Mouse (Mus musculus) small intestine, adult 2 months (tissue): ENCODE results near the gene Cspg4. TPM values are rescaled to one million over a fixed set of nuclear protein-coding genes. Genes with fewer than 3 reads are reported as not detected.

ENCODE experiments used
- H3K27ac ChIP-seq: fragments of 200-500 bp; 2 replicates; pipeline ENCODE4 v1.5.1; 2012; ENCODE audit warnings: low read depth, low read length, control low read depth, inconsistent platforms; ENCODE audit not compliant: insufficient read depth
- H3K27me3 ChIP-seq: fragments of 200-500 bp; 2 replicates; pipeline ENCODE4 v1.6.1; 2012; ENCODE audit warnings: mild to moderate bottlenecking, moderate library complexity, low read length, inconsistent platforms; ENCODE audit not compliant: control insufficient read depth, insufficient read depth
- H3K36me3 ChIP-seq: fragments of 200-500 bp; 2 replicates; pipeline ENCODE4 v1.6.1; 2012; ENCODE audit warnings: mild to moderate bottlenecking, low read length, control low read depth, inconsistent platforms; ENCODE audit not compliant: control insufficient read depth, insufficient read depth
- H3K4me1 ChIP-seq: fragments of 200-500 bp; 2 replicates; pipeline ENCODE4 v1.6.1; 2012; ENCODE audit warnings: low read length, inconsistent platforms, mixed read lengths; ENCODE audit not compliant: control insufficient read depth, insufficient read depth, insufficient read length
- H3K4me3 ChIP-seq: fragments of 200-500 bp; 2 replicates; pipeline ENCODE4 v1.5.1; 2012; ENCODE audit warnings: low read depth, mild to moderate bottlenecking, control low read depth, inconsistent platforms, low read length, moderate library complexity
- CTCF ChIP-seq: fragments of 200-500 bp; IDR thresholded peaks from 2 replicates; pipeline ENCODE4 v1.5.1; 2012; ENCODE audit warnings: low read depth, mild to moderate bottlenecking, control low read depth, inconsistent platforms, low read length, moderate library complexity, mixed read lengths; ENCODE audit not compliant: insufficient replicate concordance, insufficient read length; ENCODE audit errors: extremely low read depth
- POLR2A ChIP-seq: fragments of 200-500 bp; IDR thresholded peaks from 2 replicates; pipeline ENCODE4 v1.6.1; 2012; ENCODE audit warnings: low read depth, mild to moderate bottlenecking, control low read depth, inconsistent platforms, low read length, moderate library complexity
- WGBS: fragments of 180-500 bp; shearing (Covaris S2); methylation state at CpG from one replicate; pipeline ENCODE4 v1.1.7; 2018; 5-methylcytosine and 5-hydroxymethylcytosine counted together
- polyA plus RNA-seq: library from polyadenylated mRNA; depleted of rRNA; stranded (reverse); fragments of >200 nt; gene quantifications from 2 replicates; pipeline ENCODE4 v1.2.3, GENCODE M21; 2012

The Cspg4 gene
- polyA plus RNA-seq, 1 experiment = 11.4 TPM

DNA sequence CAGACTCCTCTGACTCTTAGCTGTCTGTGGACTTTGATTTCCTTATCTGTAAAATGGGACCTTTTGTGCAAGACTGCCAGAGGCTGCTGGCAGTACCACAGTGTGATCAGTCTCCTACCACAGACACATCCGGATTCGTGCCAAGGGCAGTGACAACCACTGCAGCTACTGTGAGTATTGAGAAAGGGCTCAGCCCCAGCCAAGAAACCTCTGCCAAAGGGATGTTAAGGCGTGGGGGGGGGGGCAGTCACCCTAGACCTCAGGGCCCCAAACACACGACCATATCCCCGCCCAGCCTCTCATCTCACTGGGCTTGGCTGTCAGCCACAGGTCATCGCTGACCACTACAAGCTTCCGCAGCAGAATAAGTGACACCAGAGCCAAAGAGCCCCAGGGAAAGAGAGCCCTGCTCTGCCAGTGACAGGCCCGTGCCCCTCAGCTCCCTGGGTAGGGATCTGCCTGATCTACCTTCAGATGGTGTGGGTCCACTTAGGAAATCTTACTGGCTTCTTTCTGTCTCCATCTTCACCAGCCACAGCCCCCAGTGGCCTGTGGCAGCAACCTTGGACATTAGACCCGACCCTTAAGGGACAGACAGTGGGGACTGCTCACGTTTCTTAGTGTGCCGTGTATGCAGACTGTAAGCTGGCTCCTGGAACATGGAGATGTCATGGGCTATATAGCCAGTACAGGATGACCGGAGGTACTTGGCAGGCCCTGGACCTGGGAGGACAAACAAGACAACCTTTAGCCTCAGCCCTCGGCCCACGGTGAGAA, 14.5 kb upstream of the Cspg4 start:
- 0 out of 2 replicates have a peak overlapping the region, but pooled peaks have one; percentile 12 for H3K27ac ChIP-seq
- no peaks in the 10 kb centered on the region for H3K4me1 ChIP-seq
- H3K36me3 ChIP-seq = no peaks in the 10 kb centered on the region
- H3K4me3 ChIP-seq = no peak overlapping the region
- no peak for TF ChIP-seq POLR2A
- H3K27me3 ChIP-seq = no peaks in the 10 kb centered on the region
- WGBS = 55% methylated on average over 14 of the region's 14 CpGs

DNA sequence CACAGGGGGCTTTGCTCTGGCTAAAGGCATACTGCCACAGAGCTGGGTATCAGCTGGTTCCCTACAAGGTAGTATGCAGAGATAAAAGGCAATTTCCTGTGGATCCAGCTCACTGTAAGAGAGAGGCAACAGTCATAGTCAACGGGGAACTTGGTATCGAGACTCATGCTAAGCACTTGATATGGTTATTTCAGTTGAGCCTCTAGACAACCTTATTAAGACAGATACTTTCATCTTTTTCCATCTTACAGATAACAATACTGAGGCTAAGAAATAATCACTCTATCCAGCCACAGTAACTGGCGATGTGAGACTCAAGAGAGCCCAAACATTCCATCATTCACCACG, 14.0 kb upstream of the Cspg4 start:
- H3K4me1 ChIP-seq = no peaks in the 10 kb centered on the region
- no peak for TF ChIP-seq POLR2A
- no peak for TF ChIP-seq CTCF
- WGBS = 76% methylated on average over 4 of the region's 4 CpGs
- H3K27me3 ChIP-seq = no peaks in the 10 kb centered on the region
- no peaks in the 10 kb centered on the region for H3K36me3 ChIP-seq
- H3K27ac ChIP-seq = no peak overlapping the region
- no peak overlapping the region for H3K4me3 ChIP-seq

- Histone ChIP-seq H3K4me3 (no peak overlapping the region), H3K27ac (0 out of 2 replicates have a peak overlapping the region, but pooled peaks have one; percentile 39), H3K36me3 (no peaks in the 10 kb centered on the region), H3K4me1 (no peaks in the 10 kb centered on the region), H3K27me3 (no peaks in the 10 kb centered on the region)
- WGBS = 22% methylated on average over 11 of the region's 11 CpGs
- TF ChIP-seq CTCF (no peak), POLR2A (no peak)
Observed at GRCm38 (mm10) chr9:56851778-56852177, 13.1 kb upstream of the Cspg4 start.

GRCm38 (mm10) chr9:56857463-56857862, 7.4 kb upstream of the Cspg4 start:
- H3K4me3 ChIP-seq = no peak overlapping the region
- H3K27me3 ChIP-seq = no peaks in the 10 kb centered on the region
- peaks cover 5% of the 10 kb centered on the region; the same call in 1 of the 2 replicates for H3K4me1 ChIP-seq
- H3K27ac ChIP-seq = no peak overlapping the region
- 48% methylated on average over 3 of the region's 3 CpGs for WGBS
- H3K36me3 ChIP-seq = no peaks in the 10 kb centered on the region
- TF ChIP-seq CTCF (no peak), POLR2A (no peak)

GRCm38 (mm10) chr9:56860035-56860434, 4.8 kb upstream of the Cspg4 start:
- H3K27me3 ChIP-seq = no peaks in the 10 kb centered on the region
- H3K4me1 ChIP-seq = peaks cover 6% of the 10 kb centered on the region
- 69% methylated on average over 3 of the region's 3 CpGs for WGBS
- no peak overlapping the region for H3K4me3 ChIP-seq
- no peak for TF ChIP-seq CTCF
- no peak for TF ChIP-seq POLR2A
- H3K36me3 ChIP-seq = no peaks in the 10 kb centered on the region
- H3K27ac ChIP-seq = peak overlapping the region; percentile 39; the same call in 1 of the 2 replicates

GRCm38 (mm10) chr9:56860486-56861269, 4.2 kb upstream of the Cspg4 start:
- Histone ChIP-seq H3K4me3 (no peak overlapping the region), H3K27ac (no peak overlapping the region; the same call in none of the 2 replicates), H3K36me3 (no peaks in the 10 kb centered on the region), H3K27me3 (no peaks in the 10 kb centered on the region), H3K4me1 (peaks cover 8% of the 10 kb centered on the region)
- 47% methylated on average over 15 of the region's 15 CpGs for whole genome bisulfite sequencing
- TF ChIP-seq CTCF (no peak), POLR2A (no peak)

DNA sequence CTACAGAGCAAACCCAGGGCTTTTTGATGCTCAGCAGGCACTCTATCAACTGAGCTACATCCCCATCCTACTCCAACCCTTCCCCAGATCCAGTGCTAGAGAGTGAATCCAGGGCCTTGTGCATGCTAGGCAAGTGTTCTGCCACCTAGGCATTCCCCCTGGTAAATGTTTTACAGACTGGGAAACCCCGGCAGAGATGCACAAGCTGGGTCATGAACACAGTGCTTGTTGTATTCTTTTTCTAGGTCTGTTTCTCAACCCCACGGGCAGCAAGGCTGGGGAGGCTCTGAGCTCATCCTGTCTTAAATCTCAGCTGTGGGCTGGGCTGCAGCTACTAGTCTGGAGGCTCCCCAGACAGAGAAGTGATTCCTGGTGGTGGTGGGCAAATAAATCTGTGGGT, 2.0 kb upstream of the Cspg4 start:
- Histone ChIP-seq H3K27me3 (no peaks in the 10 kb centered on the region), H3K27ac (no peak overlapping the region), H3K4me1 (peaks cover 8% of the 10 kb centered on the region), H3K4me3 (no peak overlapping the region), H3K36me3 (no peaks in the 10 kb centered on the region)
- 25% methylated on average over 2 of the region's 2 CpGs for WGBS
- no peak for TF ChIP-seq CTCF
- no peak for TF ChIP-seq POLR2A
